Mouse (Mus musculus) embryonic fibroblast, embryonic 13.5 days (primary cell): ENCODE data around the gene Copg2.

Experiments used
- CTCF ChIP-seq: IDR thresholded peaks from 2 replicates; pipeline ENCODE4 v1.5.1; 2011; ENCODE audit warnings: mild to moderate bottlenecking, control low read depth, low read length, moderate library complexity, borderline replicate concordance; ENCODE audit not compliant: insufficient read depth
- POLR2A ChIP-seq: IDR thresholded peaks from 2 replicates; pipeline ENCODE4 v1.6.1; 2011; ENCODE audit warnings: low read depth, mild to moderate bottlenecking, control low read depth, low read length, moderate library complexity

DNA sequence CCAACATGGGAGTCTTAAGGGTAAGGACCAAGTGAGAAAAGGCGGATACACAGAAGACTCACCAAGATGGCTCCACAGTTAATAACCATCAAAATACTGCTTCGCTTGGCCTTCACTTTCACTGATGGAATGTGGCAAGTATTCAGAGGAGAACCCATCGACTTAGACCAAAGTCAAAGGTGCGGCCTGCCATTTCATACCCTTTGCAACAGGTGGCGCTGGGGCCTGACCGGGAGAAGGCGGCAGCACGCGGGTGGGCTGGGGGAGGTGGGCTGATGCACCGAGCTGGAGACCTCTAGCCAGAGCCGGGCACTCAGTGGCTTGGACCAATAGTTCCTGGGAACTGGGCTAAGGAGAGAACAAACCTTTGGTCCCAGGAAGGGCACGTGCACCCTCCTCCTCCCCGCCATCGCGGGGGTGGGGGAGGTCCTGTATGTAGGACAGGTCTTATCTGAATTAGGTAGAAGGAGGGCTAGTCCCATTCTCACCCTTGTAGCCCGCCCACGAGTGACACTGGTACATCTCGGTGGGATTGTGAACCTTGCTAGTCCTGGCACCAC lies 163.9 kb downstream of the Copg2 start:
- no peak for TF ChIP-seq CTCF
- TF ChIP-seq POLR2A, result no peak
